Mouse (Mus musculus) heart, embryonic 14.5 days (tissue): Measurements from ENCODE around the gene Apoa4. TPM values are rescaled to one million over a fixed set of nuclear protein-coding genes. Genes with fewer than 3 reads are reported as not detected.

Source experiments
- ATAC-seq: fragments of 200-750 bp; cut with Nextera tagmentation; 2 replicates; pipeline ENCODE4 v1.8.0; 2017; ENCODE audit warnings: low read depth, moderate TSS enrichment; ENCODE audit not compliant: insufficient number of reproducible peaks, insufficient read depth, low FRiP score
- H3K27ac ChIP-seq, 2 experiments: fragments of 200-500 bp in 1 of 2; fragments of 300-500 bp in 1 of 2; sonication (generic) in 1 of 2; replicated peaks in 1 of 2; 2 replicates each; pipeline ENCODE4 v1.5.1; 2012 to 2014; ENCODE audit warnings: low read depth in 2 of 2, low read length in 2 of 2, control low read depth in 1 of 2, mild to moderate bottlenecking in 1 of 2, mixed read lengths in 1 of 2; ENCODE audit not compliant: control insufficient read depth in 1 of 2, insufficient read depth in 1 of 2
- H3K27me3 ChIP-seq: fragments of 300-500 bp; sonication (generic); 2 replicates; pipeline ENCODE4 v1.6.1; 2014; ENCODE audit warnings: mild to moderate bottlenecking, low read length, control low read depth; ENCODE audit not compliant: control insufficient read depth, insufficient read depth
- H3K36me3 ChIP-seq: fragments of 300-500 bp; sonication (generic); 2 replicates; pipeline ENCODE4 v1.6.1; 2014; ENCODE audit warnings: mild to moderate bottlenecking, control low read depth, low read length, mixed read lengths; ENCODE audit not compliant: control insufficient read depth, insufficient read depth
- H3K4me1 ChIP-seq, 2 experiments: fragments of 200-500 bp in 1 of 2; fragments of 300-500 bp in 1 of 2; sonication (generic) in 1 of 2; 2 replicates each; pipeline ENCODE4 v1.6.1; 2012 to 2014; ENCODE audit warnings: low read length in 2 of 2, control low read depth in 1 of 2, mixed read lengths in 1 of 2; ENCODE audit not compliant: control insufficient read depth in 2 of 2, insufficient read depth in 2 of 2
- H3K4me2 ChIP-seq: fragments of 300-500 bp; sonication (generic); 2 replicates; pipeline ENCODE4 v1.6.1; 2014; ENCODE audit warnings: mild to moderate bottlenecking, low read length
- H3K4me3 ChIP-seq, 2 experiments: fragments of 200-500 bp in 1 of 2; fragments of 300-500 bp in 1 of 2; sonication (generic) in 1 of 2; 2 replicates each; pipeline ENCODE4 v1.5.1; 2012 to 2014; ENCODE audit warnings: low read length in 2 of 2, mild to moderate bottlenecking in 2 of 2, control low read depth in 1 of 2, low read depth in 1 of 2, moderate library complexity in 1 of 2; ENCODE audit not compliant: control insufficient read depth in 1 of 2, insufficient read depth in 1 of 2
- H3K9ac ChIP-seq: fragments of 300-500 bp; sonication (generic); 2 replicates; pipeline ENCODE4 v1.6.1; 2014; ENCODE audit warnings: mild to moderate bottlenecking, low read length
- H3K9me3 ChIP-seq: fragments of 300-500 bp; sonication (generic); 2 replicates; pipeline ENCODE4 v1.6.1; 2016; ENCODE audit warnings: low read length, control low read depth; ENCODE audit not compliant: control insufficient read depth
- WGBS: fragments of 180-500 bp; shearing (Covaris S2); extraction: QIAGEN DNeasy Blood & Tissue Kit; methylation state at CpG from one replicate; pipeline ENCODE4 v1.1.7; 2014; 5-methylcytosine and 5-hydroxymethylcytosine counted together
- polyA plus RNA-seq: library from polyadenylated mRNA; unstranded; fragments of >200 nt; fragmentation: Nextera tagmentation; extraction: Ambion mirVana; gene quantifications from 2 replicates; pipeline ENCODE4 v1.2.1, GENCODE M21; 2014

Apoa4 gene
- polyA plus RNA-seq, 1 experiment from 2014 or later, result not detected

DNA sequence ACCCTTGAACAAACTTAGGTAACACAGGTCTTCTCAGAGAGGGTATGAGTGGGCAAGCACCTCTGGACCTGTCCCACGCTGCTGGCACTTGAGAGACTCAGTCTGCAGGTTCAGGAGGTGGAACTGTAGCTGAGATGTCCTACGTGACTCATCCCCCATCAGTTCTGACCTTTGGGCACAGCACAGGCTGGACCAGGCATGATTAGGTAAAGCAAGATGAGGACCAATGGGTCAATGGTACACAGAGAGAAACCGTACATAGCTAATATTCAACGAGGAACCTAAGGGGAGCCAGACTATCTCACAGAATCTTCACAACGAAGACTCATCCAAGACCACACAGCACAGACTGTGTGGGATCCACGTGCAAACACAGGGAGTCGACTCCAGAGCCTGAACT is 1.6 kb upstream of the Apoa4 start:
- Histone ChIP-seq H3K9me3 (no peaks in the 10 kb centered on the region), H3K27ac (no peak overlapping the region), H3K4me2 (no peak overlapping the region), H3K9ac (no peak overlapping the region), H3K36me3 (no peaks in the 10 kb centered on the region), H3K4me1 (peaks cover 6 to 10% of the 10 kb centered on the region in 2 experiments; a peak in 3 of 4 replicates), H3K4me3 (no peak overlapping the region), H3K27me3 (no peaks in the 10 kb centered on the region)
- no peak for ATAC-seq
- WGBS, result 79% methylated on average over 7 of the region's 7 CpGs

DNA sequence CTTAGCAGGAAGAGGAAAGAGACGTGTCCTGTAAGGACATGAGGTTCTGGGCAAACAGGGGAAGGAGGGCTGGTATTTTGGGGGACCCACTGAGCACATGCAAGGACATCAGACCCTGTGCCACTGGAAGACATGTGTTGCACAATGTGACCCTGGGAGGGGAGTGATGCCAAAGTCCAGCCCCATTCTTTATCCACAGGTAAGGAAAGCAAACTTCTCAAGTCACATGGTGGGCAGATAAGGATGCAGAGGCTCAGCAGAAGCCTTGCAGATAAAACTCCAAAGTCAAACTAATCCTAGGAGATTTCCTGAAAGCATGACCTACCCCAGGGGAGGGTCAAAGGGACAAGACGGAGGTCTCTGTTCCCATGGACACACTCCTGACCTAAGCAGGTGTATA is 1.3 kb downstream of the Apoa4 start:
- Histone ChIP-seq H3K27me3 (no peaks in the 10 kb centered on the region), H3K4me2 (no peak overlapping the region), H3K9ac (no peak overlapping the region), H3K4me3 (no peak overlapping the region), H3K27ac (no peak overlapping the region), H3K36me3 (no peaks in the 10 kb centered on the region), H3K9me3 (no peaks in the 10 kb centered on the region), H3K4me1 (peaks cover 6 to 11% of the 10 kb centered on the region in 2 experiments; a peak in 3 of 4 replicates)
- WGBS, result 71% methylated on average over 2 of the region's 2 CpGs
- no peak for ATAC-seq

DNA sequence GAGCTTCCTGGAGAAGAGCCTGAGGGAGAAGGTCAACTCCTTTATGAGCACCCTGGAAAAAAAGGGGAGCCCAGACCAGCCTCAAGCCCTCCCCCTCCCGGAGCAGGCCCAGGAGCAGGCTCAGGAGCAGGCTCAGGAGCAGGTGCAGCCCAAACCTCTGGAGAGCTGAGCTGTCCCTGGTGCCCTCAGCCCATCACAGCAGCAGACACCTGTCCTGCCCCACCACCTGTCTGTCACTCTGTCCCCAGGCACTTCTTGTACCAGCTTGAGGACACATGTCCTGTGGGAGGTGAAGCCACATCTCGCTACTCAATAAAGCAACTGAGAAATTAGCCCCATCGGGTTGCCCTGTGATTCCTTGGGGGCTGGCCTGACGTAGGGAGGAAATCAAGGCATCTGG is 2.6 kb downstream of the Apoa4 start:
- Histone ChIP-seq H3K4me1 (peaks cover 6 to 11% of the 10 kb centered on the region in 2 experiments; a peak in 3 of 4 replicates), H3K4me2 (no peak overlapping the region; the same call in 1 of the 2 replicates), H3K36me3 (no peaks in the 10 kb centered on the region), H3K9me3 (no peaks in the 10 kb centered on the region), H3K9ac (0 out of 2 replicates have a peak overlapping the region, but pooled peaks have one; percentile 6), H3K4me3 (no peak overlapping the region), H3K27ac (no peak overlapping the region), H3K27me3 (no peaks in the 10 kb centered on the region)
- 64% methylated on average over 4 of the region's 4 CpGs for WGBS
- ATAC-seq, result no peak

DNA sequence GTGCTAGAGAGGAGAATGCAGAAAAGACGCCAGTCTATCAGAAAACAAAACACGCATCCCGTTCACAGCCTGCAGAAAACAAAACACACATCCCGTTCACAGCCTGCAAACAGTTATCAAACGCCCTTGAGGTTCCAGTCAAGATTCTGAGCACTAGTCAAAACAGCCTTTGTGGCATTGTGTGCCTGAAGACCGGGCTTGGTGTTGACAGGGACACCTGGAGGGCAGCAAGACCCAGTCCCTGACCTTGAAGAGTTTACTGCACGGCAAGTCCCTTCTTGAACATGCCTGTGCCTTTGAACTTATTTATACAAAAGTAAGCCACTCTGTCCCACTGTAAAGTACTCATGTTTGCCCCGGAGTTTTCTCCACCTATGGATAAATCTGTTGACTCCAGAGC is 3.1 kb downstream of the Apoa4 start:
- H3K4me2 ChIP-seq, result no peak overlapping the region; the same call in 1 of the 2 replicates

DNA sequence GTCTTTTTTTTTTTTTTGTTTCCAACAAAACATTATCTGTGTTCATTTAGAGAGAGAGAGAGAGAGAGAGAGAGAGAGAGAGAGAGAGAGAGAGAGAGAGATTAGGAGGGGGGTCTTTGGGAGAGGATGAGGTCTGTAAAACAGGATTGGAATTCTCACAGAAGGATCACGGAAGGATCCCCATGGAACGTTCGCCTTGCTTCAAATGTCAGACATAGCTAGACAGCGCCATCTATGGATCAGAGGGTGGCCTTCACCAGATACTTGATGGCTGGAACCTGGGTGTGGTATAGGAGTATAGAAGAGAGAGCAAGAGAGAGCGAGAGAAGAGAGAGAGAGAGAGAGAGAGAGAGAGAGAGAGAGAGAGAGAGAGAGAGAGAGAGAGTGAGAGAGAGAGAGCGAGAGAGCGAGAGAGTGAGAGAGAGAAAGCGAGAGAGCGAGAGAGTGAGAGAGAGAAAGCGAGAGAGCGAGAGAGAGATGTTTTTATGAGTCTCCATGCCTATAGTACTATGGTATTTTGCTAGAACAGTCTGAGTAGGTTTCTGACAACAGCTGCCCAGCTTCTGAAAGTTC is 6.3 kb downstream of the Apoa4 start:
- Histone ChIP-seq H3K9me3 (no peaks in the 10 kb centered on the region), H3K27ac (no peak overlapping the region), H3K9ac (no peak overlapping the region), H3K4me2 (no peak overlapping the region), H3K4me3 (no peak overlapping the region), H3K27me3 (no peaks in the 10 kb centered on the region), H3K36me3 (no peaks in the 10 kb centered on the region), H3K4me1 (peaks cover 6 to 11% of the 10 kb centered on the region in 2 experiments; a peak in 3 of 4 replicates)
- 23% methylated on average over 11 of the region's 11 CpGs for WGBS
- ATAC-seq, result peak; percentile 55; the same call in 1 of the 2 replicates

More for the DNA sequence above, 3.1 kb downstream of the Apoa4 start:
- Histone ChIP-seq H3K36me3 (no peaks in the 10 kb centered on the region), H3K9ac (0 out of 2 replicates have a peak overlapping the region, but pooled peaks have one; percentile 6), H3K27ac (no peak overlapping the region), H3K27me3 (no peaks in the 10 kb centered on the region), H3K4me3 (no peak overlapping the region), H3K4me1 (peaks cover 6 to 11% of the 10 kb centered on the region in 2 experiments; a peak in 3 of 4 replicates), H3K9me3 (no peaks in the 10 kb centered on the region)
- ATAC-seq, result no peak
- 24% methylated on average over 8 of the region's 8 CpGs for WGBS

DNA sequence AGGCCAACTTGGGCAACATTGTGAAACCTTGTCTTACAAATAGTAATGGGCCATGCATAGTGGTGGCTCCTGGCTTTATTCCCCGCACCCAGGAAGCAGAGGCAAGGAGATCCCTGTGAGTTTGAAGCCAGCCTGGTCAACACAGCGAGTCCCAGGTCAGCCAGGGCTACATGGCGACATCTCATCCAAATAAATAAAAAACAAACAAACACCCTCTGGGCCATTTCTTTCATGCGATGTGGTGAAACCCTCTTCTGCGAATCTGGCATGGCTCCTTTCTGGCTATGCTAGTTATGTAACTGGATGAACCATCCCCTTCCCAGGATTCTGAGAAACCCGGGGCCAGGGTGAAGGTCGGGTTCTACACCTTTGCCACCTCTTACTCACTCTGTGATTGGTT is 15.7 kb downstream of the Apoa4 start:
- peaks cover 0 to 2% of the 10 kb centered on the region in 2 experiments; a peak in 1 of 4 replicates for H3K4me1 ChIP-seq
- H3K4me3 ChIP-seq, result no peak overlapping the region
- no peak overlapping the region for H3K9ac ChIP-seq
- no peaks in the 10 kb centered on the region for H3K36me3 ChIP-seq
- H3K4me2 ChIP-seq, result no peak overlapping the region
- H3K9me3 ChIP-seq, result no peaks in the 10 kb centered on the region
- no peak for ATAC-seq
- H3K27me3 ChIP-seq, result no peaks in the 10 kb centered on the region
- no peak overlapping the region for H3K27ac ChIP-seq
- 84% methylated on average over 7 of the region's 7 CpGs for WGBS

DNA sequence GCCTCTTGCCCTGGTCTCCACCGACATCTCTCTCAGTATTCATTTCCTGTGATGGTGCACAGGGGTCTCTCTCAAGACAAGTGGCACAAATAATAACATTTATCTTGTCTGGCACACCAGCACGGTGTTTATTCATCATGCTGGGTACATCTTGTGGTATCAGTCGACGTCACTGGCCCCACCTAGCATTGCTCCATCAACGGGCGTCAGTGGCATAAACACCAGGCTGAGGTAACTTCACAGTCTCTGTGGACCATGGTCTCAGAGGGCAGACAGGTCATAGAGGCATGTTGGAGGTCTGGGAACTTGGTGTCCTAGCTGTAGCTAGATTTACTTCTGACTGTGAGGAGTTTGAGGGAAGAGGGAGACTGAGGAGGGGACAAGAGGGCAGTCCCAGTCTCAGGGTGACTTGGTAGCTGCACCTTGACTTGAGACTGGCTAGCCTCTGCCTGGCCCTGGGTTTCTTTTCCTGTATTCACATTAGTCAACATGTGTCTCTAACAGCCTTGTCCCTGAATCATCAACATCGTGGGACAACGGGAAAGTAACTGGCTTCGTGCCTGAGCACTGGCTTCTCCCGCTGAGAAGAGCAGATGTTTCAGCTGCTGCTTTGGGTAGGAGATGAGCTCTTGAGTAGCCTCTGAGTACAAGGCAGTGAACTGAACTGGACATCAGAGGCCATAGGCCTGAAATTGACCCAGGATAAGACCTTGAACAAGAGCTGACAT is 16.3 kb downstream of the Apoa4 start:
- H3K4me3 ChIP-seq, result no peak overlapping the region
- H3K27me3 ChIP-seq, result no peaks in the 10 kb centered on the region
- no peak overlapping the region for H3K4me2 ChIP-seq
- H3K9ac ChIP-seq, result no peak overlapping the region
- no peaks in the 10 kb centered on the region for H3K36me3 ChIP-seq
- 77% methylated on average over 10 of the region's 10 CpGs for WGBS
- H3K27ac ChIP-seq, result peak overlapping the region in 1 of 2 experiments; percentile 60; a peak in 2 of 4 replicates
- no peaks in the 10 kb centered on the region for H3K9me3 ChIP-seq
- no peak for ATAC-seq
- peaks cover 0 to 2% of the 10 kb centered on the region in 2 experiments; a peak in 1 of 4 replicates for H3K4me1 ChIP-seq
